Mouse (Mus musculus): Measurements from ENCODE around the gene Ddr1. TPM values are rescaled to one million over a fixed set of nuclear protein-coding genes. Genes with fewer than 3 reads are reported as not detected.

Ddr1 gene
- total RNA-seq, 4 experiments from 2014 or later, result 23.8 to 30.0 (median 29.5) TPM

- no peak for DNase-seq (ENCODE audit: low spot score)
Measured at GRCm38 (mm10) chr17:35636363-35636762, 68.1 kb downstream of the Ddr1 start.

- DNase-seq (ENCODE audit: low spot score), result peak; percentile 52
Measured at GRCm38 (mm10) chr17:35635699-35636111, 68.7 kb downstream of the Ddr1 start.

DNA sequence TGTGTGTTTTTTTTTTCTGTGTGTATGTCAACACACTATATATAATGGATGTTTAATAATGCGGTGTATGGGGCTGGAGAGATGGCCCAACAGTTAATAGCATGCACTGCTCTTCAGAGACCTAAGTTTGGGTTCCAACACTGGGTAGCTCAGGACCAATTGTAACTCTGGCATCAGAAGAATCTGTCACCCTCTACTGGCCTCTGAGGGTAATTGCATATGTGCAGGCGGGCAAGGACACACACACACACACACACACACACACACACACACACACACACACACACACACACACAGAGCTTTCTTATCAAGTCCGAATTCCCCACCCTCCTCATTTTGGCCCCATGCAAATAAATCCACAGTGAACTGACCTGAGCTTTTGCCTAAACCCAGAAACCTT lies 69.2 kb downstream of the Ddr1 start:
- DNase-seq (ENCODE audit: low spot score), result no peak

- no peak for DNase-seq (ENCODE audit: low spot score)
Measured at GRCm38 (mm10) chr17:35633992-35634391, 70.4 kb downstream of the Ddr1 start.

Other genes starting within 250 kb of the Ddr1 start
- gene H2-Q10, start 234.5 kb downstream of the Ddr1 start, total RNA-seq (2022), result under 1 TPM; 0.38 to 0.59 (median 0.39) TPM
- not detected for gene Pou5f1, start 198.6 kb downstream of the Ddr1 start, total RNA-seq (2022)
- 1 to 10 TPM; 2.1 to 3.3 (median 2.4) TPM for gene Tcf19, start 187.8 kb downstream of the Ddr1 start, total RNA-seq (2022)
- 1 to 10 TPM; 2.0 to 3.9 (median 2.4) TPM for gene Cchcr1, start 187.5 kb downstream of the Ddr1 start, total RNA-seq (2022)
- not detected for gene Psors1c2, start 171.4 kb downstream of the Ddr1 start, total RNA-seq (2022)
- gene Cdsn, start 152.5 kb downstream of the Ddr1 start, total RNA-seq (2022), result under 1 TPM; 0.14 to 0.37 (median 0.27) TPM
- not detected for gene 2300002M23Rik, start 137.2 kb downstream of the Ddr1 start, total RNA-seq (2022)
- gene Sfta2, start 103.1 kb downstream of the Ddr1 start, total RNA-seq (2022), result not detected
- not detected for gene Gm9573, start 78.0 kb downstream of the Ddr1 start, total RNA-seq (2022)
- gene Mucl3, start 60.9 kb downstream of the Ddr1 start, total RNA-seq (2022), result not detected
- 10 to 100 TPM; 30.4 to 34.9 (median 31.8) TPM for gene Vars2, start 37.0 kb downstream of the Ddr1 start, total RNA-seq (2022)
- 10 to 100 TPM; 18.4 to 22.2 (median 21.2) TPM for gene Gtf2h4, start 30.9 kb downstream of the Ddr1 start, total RNA-seq (2022)
- gene Ier3, start 117.1 kb upstream of the Ddr1 start, total RNA-seq (2022), result 10 to 100 TPM; 31.3 to 64.3 (median 38.9) TPM
- 100 to 1,000 TPM; 154 to 174 (median 157) TPM for gene Flot1, start 118.6 kb upstream of the Ddr1 start, total RNA-seq (2022)
- gene Tubb5, start 133.7 kb upstream of the Ddr1 start, total RNA-seq (2022), result 10 to 100 TPM; 65.2 to 94.6 (median 72.1) TPM
- 10 to 100 TPM; 11.5 to 12.8 (median 12.0) TPM for gene Mdc1, start 136.9 kb upstream of the Ddr1 start, total RNA-seq (2022)
- 1 to 10 TPM; 1.7 to 2.9 (median 1.8) TPM for gene Nrm, start 156.7 kb upstream of the Ddr1 start, total RNA-seq (2022)
- gene Ppp1r18, start 161.0 kb upstream of the Ddr1 start, total RNA-seq (2022), result 10 to 100 TPM; 10.5 to 13.5 (median 11.8) TPM
- gene Dhx16, start 175.2 kb upstream of the Ddr1 start, total RNA-seq (2022), result 10 to 100 TPM; 18.7 to 20.8 (median 20.1) TPM
- gene 2310061I04Rik, start 192.8 kb upstream of the Ddr1 start, total RNA-seq (2022), result 100 to 1,000 TPM in 3 of 4 experiments, 10 to 100 TPM in 1; 85.5 to 115 (median 106) TPM
- 1 to 10 TPM; 6.6 to 9.3 (median 8.3) TPM for gene Atat1, start 205.5 kb upstream of the Ddr1 start, total RNA-seq (2022)
- 10 to 100 TPM; 56.1 to 73.8 (median 57.0) TPM for gene Mrps18b, start 211.8 kb upstream of the Ddr1 start, total RNA-seq (2022)
- gene Ppp1r10, start 211.8 kb upstream of the Ddr1 start, total RNA-seq (2022), result 10 to 100 TPM; 22.7 to 42.3 (median 25.8) TPM

Measured in heart, adult 8-10 months (tissue).